Mouse (Mus musculus) bone marrow macrophage, adult 2 months (primary cell): ENCODE results near the gene Rnf38.

ENCODE experiments used
- CTCF ChIP-seq: IDR thresholded peaks from 2 replicates; pipeline ENCODE4 v1.5.1; 2012; ENCODE audit warnings: low read depth, mild to moderate bottlenecking, low read length, moderate library complexity
- POLR2A ChIP-seq: IDR thresholded peaks from 2 replicates; pipeline ENCODE4 v1.6.1; 2012; ENCODE audit warnings: mild to moderate bottlenecking, low read depth, low read length, borderline replicate concordance

GRCm38 (mm10) chr4:44223444-44223843, 10.1 kb downstream of the Rnf38 start:
- TF ChIP-seq CTCF (no peak), POLR2A (no peak)
